Mouse (Mus musculus) kidney, postnatal 36 days (tissue): ENCODE results near the gene St6galnac3.

Experiments
- DNase-seq, 2 experiments: peaks; one replicate each; pipeline ENCODE4 v3.0.0; 2021 to 2022; ENCODE audit warnings: mixed read lengths in 2 of 2

St6galnac3 gene

DNA sequence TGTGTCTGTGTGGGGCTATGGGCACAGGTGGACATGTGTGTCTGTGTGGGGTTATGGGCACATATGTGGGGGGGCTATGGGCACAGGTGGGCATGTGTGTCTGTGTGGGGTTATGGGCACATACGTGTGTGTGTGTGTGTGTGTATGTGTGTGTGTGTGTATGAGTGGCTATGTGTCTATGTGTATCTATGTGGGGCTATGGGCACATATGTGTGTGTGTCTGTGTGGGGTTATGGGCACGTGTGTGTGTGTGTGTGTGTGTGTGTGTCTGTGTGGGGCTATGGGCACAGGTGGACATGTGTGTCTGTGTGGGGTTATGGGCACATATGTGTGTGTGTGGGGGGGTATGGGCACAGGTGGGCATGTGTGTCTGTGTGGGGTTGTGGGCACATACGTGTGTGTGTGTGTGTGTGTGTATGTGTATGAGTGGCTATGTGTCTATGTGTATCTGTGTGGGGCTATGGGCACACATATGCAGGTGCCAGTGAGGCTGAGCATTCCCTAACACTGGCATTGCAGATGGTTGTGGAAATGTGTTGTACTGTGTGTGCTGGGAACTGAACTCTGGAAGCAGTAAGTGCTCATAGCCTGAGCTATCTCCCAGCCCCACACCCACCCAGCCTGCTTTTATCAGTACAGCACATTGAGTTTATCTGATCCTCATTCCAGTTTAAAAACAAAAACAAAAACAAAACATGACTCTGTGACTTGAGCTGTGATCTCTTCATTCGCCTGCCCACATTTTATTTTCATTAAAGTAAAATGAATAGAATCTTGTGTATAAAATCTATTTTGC lies 8.6 kb upstream of the St6galnac3 start:
- no peak for DNase-seq

GRCm38 (mm10) chr3:153732749-153733148 lies 7.8 kb upstream of the St6galnac3 start:
- DNase-seq: no peak

DNA sequence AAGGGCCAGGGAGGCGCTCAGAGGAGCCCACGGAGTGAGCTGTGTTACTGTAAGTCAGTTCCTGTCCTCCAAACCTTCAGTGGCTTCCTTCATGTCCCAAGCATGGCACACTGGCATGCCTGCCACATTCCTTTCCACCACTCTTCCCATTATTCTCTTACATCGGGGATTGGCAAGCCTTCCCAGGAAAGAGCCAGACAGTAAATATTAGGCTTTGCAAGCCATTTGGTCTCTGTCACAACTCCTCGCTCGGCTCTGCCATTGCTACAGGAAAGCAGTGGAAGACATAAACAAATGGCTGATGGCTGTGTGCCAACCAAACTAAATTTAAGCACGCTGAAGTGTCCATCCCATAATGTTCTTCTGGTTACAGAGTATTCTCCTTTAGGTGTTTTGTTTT lies 7.1 kb upstream of the St6galnac3 start:
- DNase-seq: peak in 1 of 2 experiments; percentile 21

DNA sequence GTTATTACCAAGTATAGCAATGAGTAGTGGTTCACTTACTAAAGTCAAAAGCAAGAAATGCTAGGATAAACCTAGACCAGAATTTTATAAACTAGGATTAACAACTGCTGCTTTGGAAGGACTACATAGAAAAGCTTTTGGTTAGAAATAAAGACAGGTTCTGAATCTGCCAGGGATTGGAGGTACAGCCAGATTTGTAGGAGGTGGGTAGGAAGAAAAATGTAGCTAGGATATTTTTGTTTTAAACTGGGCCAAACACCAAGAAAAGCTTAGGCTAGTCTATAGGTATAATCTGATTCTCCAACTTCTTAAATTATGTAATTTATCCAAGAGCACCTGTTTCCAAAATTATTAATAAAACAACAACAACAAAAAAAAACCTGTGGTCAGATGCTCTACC lies 3.6 kb upstream of the St6galnac3 start:
- DNase-seq: no peak

DNA sequence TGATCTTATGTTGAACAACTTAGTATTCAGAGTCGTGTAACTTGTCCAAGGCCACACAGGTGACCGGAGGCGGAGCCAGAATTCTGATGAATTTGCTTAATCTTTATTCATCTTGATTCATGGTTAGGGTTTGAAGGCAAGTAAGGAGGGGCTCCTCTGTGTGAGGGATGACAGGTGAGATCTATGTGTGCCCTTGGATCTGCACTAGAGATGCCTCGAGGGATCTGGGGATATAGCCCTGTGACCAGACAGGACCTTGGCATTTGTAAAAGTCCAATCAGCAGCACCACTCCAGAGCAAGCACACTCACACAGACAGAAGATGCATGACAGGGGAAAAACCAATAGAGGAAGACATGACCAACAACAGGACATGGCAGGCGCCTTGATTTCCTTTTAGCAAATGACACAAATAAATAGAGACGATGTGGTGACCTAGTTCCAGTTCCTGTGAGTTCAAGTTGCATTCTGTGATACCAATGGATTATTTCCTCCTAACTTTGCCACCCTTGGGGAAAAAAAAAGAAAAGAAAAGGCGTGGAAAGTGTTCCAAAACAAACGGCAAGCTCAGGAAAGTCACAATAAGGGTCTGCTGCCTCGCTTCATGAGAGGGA lies 1.4 kb downstream of the St6galnac3 start:
- DNase-seq: no peak

GRCm38 (mm10) chr3:153721525-153721924 lies 3.4 kb downstream of the St6galnac3 start:
- DNase-seq: no peak

- DNase-seq: no peak
Observed at GRCm38 (mm10) chr3:153720922-153721321, 4.1 kb downstream of the St6galnac3 start.

GRCm38 (mm10) chr3:153720296-153720695 lies 4.7 kb downstream of the St6galnac3 start:
- DNase-seq: no peak

- DNase-seq: no peak
Observed at GRCm38 (mm10) chr3:153719256-153719970, 5.6 kb downstream of the St6galnac3 start.

GRCm38 (mm10) chr3:153718724-153719123 lies 6.2 kb downstream of the St6galnac3 start:
- DNase-seq: no peak

DNA sequence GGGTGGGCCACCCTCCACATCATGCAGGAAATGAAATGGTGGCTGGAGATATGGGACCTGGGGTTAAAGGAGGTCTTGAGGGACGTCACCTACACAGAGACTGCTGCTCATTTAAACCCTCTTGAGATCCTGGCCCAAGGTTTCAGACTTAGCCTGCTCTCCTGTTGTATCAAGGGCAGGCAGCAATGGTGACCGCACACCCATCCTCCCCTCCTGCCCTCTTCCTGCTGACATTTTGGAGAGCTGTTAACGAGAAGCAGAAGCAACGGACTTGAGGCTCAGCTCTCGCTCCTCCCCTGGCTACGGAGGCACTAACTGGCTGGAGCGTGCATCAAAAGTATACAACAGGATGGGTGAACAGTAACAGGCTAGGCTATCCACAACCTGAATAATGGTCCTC lies 7.2 kb downstream of the St6galnac3 start:
- no peak for DNase-seq

- peak in 1 of 2 experiments; percentile 17 for DNase-seq
Observed at GRCm38 (mm10) chr3:153715646-153716045, 9.3 kb downstream of the St6galnac3 start.

GRCm38 (mm10) chr3:153710545-153710944 lies 14.4 kb downstream of the St6galnac3 start:
- no peak for DNase-seq

GRCm38 (mm10) chr3:153707687-153708086 lies 17.3 kb downstream of the St6galnac3 start:
- no peak for DNase-seq

GRCm38 (mm10) chr3:153706901-153707300 lies 18.1 kb downstream of the St6galnac3 start:
- DNase-seq: no peak

DNA sequence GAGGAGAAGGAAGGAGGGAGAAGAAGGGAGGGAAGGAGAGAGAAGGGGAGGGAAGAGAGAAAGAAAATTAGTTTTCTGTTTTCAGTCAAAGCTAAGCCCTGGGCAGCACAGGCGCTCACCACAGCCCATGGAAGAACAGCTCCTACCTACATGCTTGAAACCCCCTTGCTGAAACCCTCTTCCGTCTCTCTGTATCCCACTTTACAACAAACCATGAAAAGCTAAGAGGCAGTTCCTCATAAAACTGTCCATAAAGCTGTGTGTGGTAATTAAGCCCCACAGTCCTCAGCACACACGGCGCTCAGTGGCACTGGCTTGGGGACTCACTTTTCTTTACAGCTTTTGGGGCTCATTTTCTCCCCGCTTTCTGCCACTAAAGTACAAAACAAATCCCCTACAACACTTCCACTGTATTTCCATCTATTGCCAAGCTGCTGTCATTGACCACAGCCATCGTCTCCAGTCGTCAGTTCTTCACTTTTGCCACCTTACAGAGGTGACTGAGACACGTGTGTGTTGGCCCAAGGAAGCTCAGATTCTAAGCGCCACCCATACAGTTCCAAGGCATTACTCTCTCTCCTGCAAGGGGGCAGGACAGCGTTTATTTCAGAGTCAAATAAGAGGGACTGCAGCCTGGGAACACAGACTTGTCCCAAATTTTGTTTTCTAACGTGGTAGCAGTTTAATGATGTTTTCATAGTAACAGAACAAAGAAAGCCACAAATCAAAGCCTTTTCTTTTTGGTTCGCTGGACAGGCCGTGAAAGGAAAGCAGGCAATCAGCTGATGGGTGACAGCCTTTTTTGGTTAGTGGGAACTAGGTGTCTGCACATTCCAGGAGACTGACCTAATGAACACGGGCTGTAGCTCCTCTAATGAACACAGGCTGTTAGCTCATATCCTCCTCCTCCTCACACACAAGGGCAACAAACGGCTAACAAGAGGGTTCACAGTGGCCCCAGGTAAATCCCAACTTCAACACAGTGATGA lies 22.9 kb downstream of the St6galnac3 start:
- DNase-seq: no peak

- DNase-seq: no peak
Observed at GRCm38 (mm10) chr3:153701172-153701571, 23.8 kb downstream of the St6galnac3 start.

GRCm38 (mm10) chr3:153699086-153699485 lies 25.9 kb downstream of the St6galnac3 start:
- peak; percentile 61 to 62 for DNase-seq

DNA sequence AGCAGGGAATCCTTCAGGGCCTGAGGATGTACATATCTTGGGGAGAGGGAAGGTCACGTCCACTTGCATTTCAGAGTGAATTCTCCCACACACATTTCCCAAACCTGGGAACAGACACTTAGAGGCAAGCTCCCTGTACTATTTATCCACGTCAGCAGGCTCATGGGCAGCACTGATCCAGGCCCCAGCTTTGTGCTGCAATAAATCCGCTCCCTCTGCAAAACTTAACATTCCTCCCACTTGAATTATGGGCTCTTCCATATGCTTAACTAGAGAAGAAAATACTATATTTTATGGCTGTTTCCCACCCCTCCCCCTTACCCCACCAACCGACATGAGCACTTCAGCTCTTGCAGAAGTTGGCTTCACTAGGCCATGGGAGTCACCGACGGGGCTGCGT lies 32.0 kb downstream of the St6galnac3 start:
- DNase-seq: no peak

GRCm38 (mm10) chr3:153692206-153692813 lies 32.7 kb downstream of the St6galnac3 start:
- DNase-seq: peak in 1 of 2 experiments; percentile 45

GRCm38 (mm10) chr3:153691537-153691936 lies 33.4 kb downstream of the St6galnac3 start:
- no peak for DNase-seq

- DNase-seq: no peak
Observed at GRCm38 (mm10) chr3:153690553-153690952, 34.4 kb downstream of the St6galnac3 start.
